Mouse (Mus musculus) inflammation-experienced regulatory T-cells (primary cell): Measurements from ENCODE around the gene Scp2d1. TPM values are rescaled to one million over a fixed set of nuclear protein-coding genes. Genes with fewer than 3 reads are reported as not detected.

Experiments
- polyA plus RNA-seq, 2 experiments: library from polyadenylated mRNA; unstranded; fragments of 100-300 nt; shearing (Covaris generic); gene quantifications; one replicate each; pipeline ENCODE4 v1.2.1; 2017

Scp2d1 gene
- polyA plus RNA-seq: not detected

DNA sequence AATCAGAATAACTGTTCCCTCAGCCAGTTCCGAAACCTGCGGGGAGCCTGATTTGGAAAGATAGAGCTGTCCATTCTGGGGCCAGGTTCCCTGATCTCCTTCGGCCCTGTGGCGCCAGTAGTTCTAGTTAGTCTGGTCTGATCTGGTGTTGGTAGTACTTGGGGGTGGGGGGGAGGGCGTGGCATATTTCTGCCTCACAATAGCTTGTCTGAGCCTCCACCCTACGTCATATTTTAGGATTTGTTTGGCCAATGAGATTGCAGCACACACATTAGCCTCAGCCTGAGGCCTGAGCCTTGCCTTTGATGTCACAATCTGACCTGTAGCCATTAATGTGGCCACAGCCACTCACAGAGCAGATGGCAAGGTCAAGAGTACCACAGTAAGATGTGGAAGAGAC lies at the start of gene Scp2d1:
Gene Scp2d1, plus strand, starts transcription at position 301 of the 400 bp plus-strand sequence.

Other genes with a start within 250 kb of the Scp2d1 start
- gene Smim26, start 229.6 kb upstream of the Scp2d1 start, polyA plus RNA-seq: 10 to 100 TPM; 20.0 to 23.9 TPM
- gene Dtd1, start 223.8 kb upstream of the Scp2d1 start, polyA plus RNA-seq: 10 to 100 TPM; 56.5 to 57.1 TPM